In genomic region chr3:34080900-34081662, GRCm38 (mm10) we compare ENCODE assay signal across 8 mouse cellular contexts. TPM values are rescaled to one million over a fixed set of nuclear protein-coding genes. Genes with fewer than 3 reads are reported as not detected.
DNase-seq lines count a peak whose midpoint lies in the region; ATAC-seq and TF ChIP-seq lines count a peak whose summit lies in the region.

Gene Dnajc19, minus strand, starts transcription at chr3:34081321.

- H3K27me3 ChIP-seq in MEL (ENCODE audit: control insufficient read depth in 1 of 2, insufficient read depth in 2 of 2, low read length in 2 of 2) = no peaks in the 10 kb centered on the region
- H3K27me3 ChIP-seq in cerebellum, adult 2 months (ENCODE audit: control insufficient read depth, insufficient read depth, low read length) = no peaks in the 10 kb centered on the region
- no peaks in the 10 kb centered on the region for H3K27me3 ChIP-seq in forebrain, postnatal 0 days (ENCODE audit: insufficient read depth, low read length)
- H3K27me3 ChIP-seq in lung, embryonic 15.5 days = no peaks in the 10 kb centered on the region

- H3K79me2 ChIP-seq in MEL (ENCODE audit: control insufficient read depth, insufficient read depth, low read length, poor library complexity) = peaks cover 6% of the 10 kb centered on the region

- TF ChIP-seq EP300 in MEL (IDR thresholded peaks at IDR 0.05; ENCODE audit: low read depth in 1 of 2, low read length in 2 of 2) = no peak

- no peaks in the 10 kb centered on the region for H3K9me3 ChIP-seq in MEL (replicated peaks; ENCODE audit: insufficient read depth, low read length)
- H3K9me3 ChIP-seq in forebrain, postnatal 0 days (ENCODE audit: low read length) = no peaks in the 10 kb centered on the region
- no peaks in the 10 kb centered on the region for H3K9me3 ChIP-seq in lung, embryonic 15.5 days

- no peak for TF ChIP-seq RAD21 in MEL (IDR thresholded peaks at IDR 0.05; ENCODE audit: low read depth, low read length)

- peak within 1 kb of the TSS; percentile 89 for H3K9ac ChIP-seq in MEL (ENCODE audit: control insufficient read depth, low read depth, low read length, poor library complexity, severe bottlenecking)
- H3K9ac ChIP-seq in forebrain, postnatal 0 days = peak within 1 kb of the TSS; percentile 94
- H3K9ac ChIP-seq in lung, embryonic 15.5 days = peak within 1 kb of the TSS; percentile 92

- 1% methylated on average over 50 of the region's 50 CpGs for WGBS in cerebellum, adult 2 months
- under 1% methylated on average over 50 of the region's 50 CpGs for WGBS in forebrain, postnatal 0 days
- under 1% methylated on average over 50 of the region's 50 CpGs for WGBS in lung, embryonic 15.5 days

- peak; percentile 97 for ATAC-seq in forebrain, postnatal 0 days
- peak; percentile 93 for ATAC-seq in lung, embryonic 15.5 days (ENCODE audit: borderline replicate concordance, extremely low read depth, low FRiP score, low TSS enrichment)

- H3K36me3 ChIP-seq in MEL (ENCODE audit: control insufficient read depth in 1 of 2, insufficient read depth in 2 of 2, low read length in 2 of 2) = peaks cover 5 to 27% of the 10 kb centered on the region in 2 experiments; a peak in 3 of 4 replicates
- H3K36me3 ChIP-seq in forebrain, postnatal 0 days (ENCODE audit: insufficient read depth) = peaks cover 11% of the 10 kb centered on the region
- peaks cover 14% of the 10 kb centered on the region; the same call in 1 of the 2 replicates for H3K36me3 ChIP-seq in lung, embryonic 15.5 days

- peaks cover 10 to 20% of the 10 kb centered on the region in 2 experiments for H3K4me1 ChIP-seq in MEL (ENCODE audit: control insufficient read depth in 1 of 2, insufficient read depth in 2 of 2, low read length in 2 of 2)
- H3K4me1 ChIP-seq in cerebellum, adult 2 months (ENCODE audit: control insufficient read depth, insufficient read depth, low read length) = peaks cover 15% of the 10 kb centered on the region; the same call in 1 of the 2 replicates
- peaks cover 8% of the 10 kb centered on the region; the same call in 1 of the 2 replicates for H3K4me1 ChIP-seq in forebrain, postnatal 0 days (ENCODE audit: insufficient read depth)
- H3K4me1 ChIP-seq in lung, embryonic 15.5 days = peaks cover 9% of the 10 kb centered on the region

- H3K27ac ChIP-seq in MEL (ENCODE audit: control insufficient read depth, low read depth, low read length) = peak within 1 kb of the TSS; percentile 72
- peak within 1 kb of the TSS; percentile 76; the same call in 1 of the 2 replicates for H3K27ac ChIP-seq in cerebellum, adult 2 months (ENCODE audit: insufficient read depth, low read length)
- peak within 1 kb of the TSS; percentile 83 for H3K27ac ChIP-seq in forebrain, postnatal 0 days (ENCODE audit: low read depth, low read length)
- peak within 1 kb of the TSS; percentile 37 for H3K27ac ChIP-seq in lung, embryonic 15.5 days

- peak within 1 kb of the TSS; percentile 57 for H3K4me2 ChIP-seq in forebrain, postnatal 0 days (ENCODE audit: low read depth)
- H3K4me2 ChIP-seq in lung, embryonic 15.5 days = peak within 1 kb of the TSS; percentile 72

- no peak for TF ChIP-seq CTCF in MEL (IDR thresholded peaks at IDR 0.05 in 2 of 3, conservative IDR thresholded peaks at IDR 0.05 in 1 of 3; ENCODE audit: control insufficient read depth in 1 of 3, insufficient read depth in 1 of 3, low read depth in 2 of 3, low read length in 3 of 3, poor library complexity in 1 of 3, severe bottlenecking in 1 of 3)
- no peak for TF ChIP-seq CTCF in cerebellum, adult 2 months (IDR thresholded peaks at IDR 0.05; ENCODE audit: borderline replicate concordance, insufficient read depth, low read depth, low read length)
- no peak for TF ChIP-seq CTCF in forebrain, postnatal 0 days (IDR thresholded peaks at IDR 0.05; ENCODE audit: low read depth)

- H3K4me3 ChIP-seq in MEL (ENCODE audit: control insufficient read depth in 1 of 2, insufficient read depth in 1 of 2, low read depth in 2 of 2, low read length in 2 of 2) = peak within 1 kb of the TSS; percentile 76 to 91
- peak within 1 kb of the TSS; percentile 90 for H3K4me3 ChIP-seq in cerebellum, adult 2 months (replicated peaks; ENCODE audit: insufficient read depth, low read depth, low read length)
- peak within 1 kb of the TSS; percentile 80 for H3K4me3 ChIP-seq in forebrain, postnatal 0 days (ENCODE audit: low read depth, low read length)
- H3K4me3 ChIP-seq in lung, embryonic 15.5 days = peak within 1 kb of the TSS; percentile 85

- DNase-seq in MEL (ENCODE audit: low read depth, low spot score) = peak; percentile 95
- DNase-seq in cerebellum, adult 2 months = peak; percentile 95 to 98
- peak; percentile 96 for DNase-seq in forebrain, postnatal 0 days
- peak; percentile 93 for DNase-seq in heart, postnatal 4 days
- peak; percentile 88 to 96 for DNase-seq in layer of hippocampus, adult 8-10 months (ENCODE audit: low spot score in 2 of 2)
- peak; percentile 86 for DNase-seq in ovary, adult 18-20 months (ENCODE audit: low spot score)
- peak; percentile 92 for DNase-seq in thymus, postnatal 0 days (ENCODE audit: low spot score)

- TF ChIP-seq POLR2A in MEL (IDR thresholded peaks at IDR 0.05; ENCODE audit: control insufficient read depth in 1 of 2, insufficient read depth in 1 of 2, low read depth in 1 of 2, low read length in 2 of 2, poor library complexity in 1 of 2) = peak; percentile 53 to 79; a peak in 2 of 4 replicates
- peak; percentile 87 for TF ChIP-seq POLR2A in cerebellum, adult 2 months (IDR thresholded peaks at IDR 0.05; ENCODE audit: borderline replicate concordance, insufficient read depth, low read length)

TF ChIP-seq in MEL, 35 proteins besides CTCF, POLR2A, EP300 and RAD21:
- TF ChIP-seq MYC (IDR thresholded peaks at IDR 0.05; ENCODE audit: low read depth, low read length) (no peak; the same call in 1 of the 2 replicates), ZC3H11A (IDR thresholded peaks at IDR 0.05; ENCODE audit: low read depth, low read length) (no peak), POLR2AphosphoS5 (IDR thresholded peaks at IDR 0.05; ENCODE audit: borderline replicate concordance, low read depth, low read length) (no peak), GABPA (IDR thresholded peaks at IDR 0.05; ENCODE audit: low read depth, low read length) (no peak; the same call in 1 of the 2 replicates), NELFE (IDR thresholded peaks at IDR 0.05; ENCODE audit: low read depth, low read length) (peak; percentile 74), E2F4 (IDR thresholded peaks at IDR 0.05; ENCODE audit: borderline replicate concordance, low read depth, low read length) (peak; percentile 72; the same call in 1 of the 2 replicates), MYB (IDR thresholded peaks at IDR 0.05; ENCODE audit: low read depth, low read length) (no peak), TBP (IDR thresholded peaks at IDR 0.05; ENCODE audit: low read depth, low read length) (peak; percentile 41; the same call in 1 of the 2 replicates), ELF1 (IDR thresholded peaks at IDR 0.05; ENCODE audit: low read depth, low read length) (peak; percentile 74), TCF12 (IDR thresholded peaks at IDR 0.05; ENCODE audit: low read depth, low read length) (peak; percentile 67), GATA1 (IDR thresholded peaks at IDR 0.05; ENCODE audit: low read depth, low read length) (peak; percentile 44; the same call in 1 of the 2 replicates), MAFK (IDR thresholded peaks at IDR 0.05; ENCODE audit: borderline replicate concordance, low read depth, low read length) (no peak), RCOR1 (IDR thresholded peaks at IDR 0.05; ENCODE audit: low read depth, low read length) (no peak), ETS1 (IDR thresholded peaks at IDR 0.05; ENCODE audit: low read depth, low read length) (peak; percentile 35; the same call in 1 of the 2 replicates), TAL1 (IDR thresholded peaks at IDR 0.05; ENCODE audit: low read length) (peak; percentile 65), SIN3A (IDR thresholded peaks at IDR 0.05; ENCODE audit: low read length) (peak; percentile 88), HCFC1 (IDR thresholded peaks at IDR 0.05; ENCODE audit: low read depth, low read length) (peak; percentile 93), MAX (IDR thresholded peaks at IDR 0.05; ENCODE audit: low read length) (peak; percentile 29; the same call in 1 of the 2 replicates), SMC3 (IDR thresholded peaks at IDR 0.05; ENCODE audit: low read depth, low read length) (no peak; the same call in 1 of the 2 replicates), POLR2AphosphoS2 (IDR thresholded peaks at IDR 0.05; ENCODE audit: low read length) (peak; percentile 80), UBTF (IDR thresholded peaks at IDR 0.05; ENCODE audit: borderline replicate concordance, insufficient read depth, low read depth, low read length) (no peak), JUND (IDR thresholded peaks at IDR 0.05; ENCODE audit: low read depth, low read length) (no peak), KAT2A (conservative IDR thresholded peaks at IDR 0.05; ENCODE audit: low read depth, low read length) (peak; percentile 91), MXI1 (IDR thresholded peaks at IDR 0.05; ENCODE audit: low read depth, low read length) (peak; percentile 55), ZMIZ1 (IDR thresholded peaks at IDR 0.05; ENCODE audit: low read depth, low read length) (peak; percentile 68; the same call in 1 of the 2 replicates), MAZ (IDR thresholded peaks at IDR 0.05; ENCODE audit: low read depth, low read length) (no peak)
TF ChIP-seq in MEL: peak in this region for 15.

RNA-seq across cellular contexts. Expression of gene Dnajc19, which starts in this region (rescaled TPM):
- 166 and 169 TPM in 2 replicates for total RNA-seq in MEL (2012; rRNA removed)
- polyA plus RNA-seq in MEL (2012; ENCODE audit: insufficient read depth in 1 of 2, insufficient read length in 2 of 2, low read depth in 1 of 2, low replicate concordance in 2 of 2, missing spikeins in 1 of 2) = 100 to 1,000 TPM in 1 of 2 experiments, not detected in 1; 143 TPM
- polyA plus RNA-seq in cerebellum, adult 2 months (2012; rRNA removed) = 72.0 and 80.4 TPM in 2 replicates
- 80.2 and 113 TPM in 2 replicates for total RNA-seq in forebrain, postnatal 0 days (2014; rRNA removed)
- 178 and 232 TPM in 2 replicates for polyA plus RNA-seq in forebrain, postnatal 0 days (2015; fragmentation: Nextera tagmentation; extraction: Ambion mirVana)
- 100 to 1,000 TPM; 120 to 129 TPM for total RNA-seq in heart, postnatal 4 days (2021)
- 10 to 100 TPM; 41.3 to 59.3 (median 53.6) TPM for total RNA-seq in layer of hippocampus, adult 8-10 months (2022)
- polyA plus RNA-seq in lung, embryonic 15.5 days (2015; fragmentation: Nextera tagmentation; extraction: Ambion mirVana) = 122 and 124 TPM in 2 replicates
- 205 and 223 TPM in 2 replicates for polyA plus RNA-seq in thymus, postnatal 0 days (2015; fragmentation: Nextera tagmentation; extraction: Ambion mirVana)

Comparison
In these comparisons a context has a peak if more than half of its experiments do, and no peak if none do; other contexts are left out.
1. Peak in every context shown above with its lines: DNase-seq, ATAC-seq, H3K4me3 ChIP-seq and H3K27ac ChIP-seq.